Mouse (Mus musculus) R1 (cell line): ENCODE results near the gene Sugct.

Source experiments
- DNase-seq: peaks from one replicate; pipeline ENCODE4 v3.0.0-alpha.2; 2018; ENCODE audit warnings: low read depth, low spot score

Gene Sugct

GRCm38 (mm10) chr13:17694911-17695699 is at the start of gene Sugct, which contains the start of gene Mplkip:
TSS of gene Sugct (minus strand) at chr13:17695553.
TSS of gene Mplkip (plus strand) at chr13:17695192.
- peak; percentile 100 for DNase-seq

- no peak for DNase-seq
These were observed 33.4 kb upstream of the Sugct start for GRCm38 (mm10) chr13:17728798-17729197.

DNA sequence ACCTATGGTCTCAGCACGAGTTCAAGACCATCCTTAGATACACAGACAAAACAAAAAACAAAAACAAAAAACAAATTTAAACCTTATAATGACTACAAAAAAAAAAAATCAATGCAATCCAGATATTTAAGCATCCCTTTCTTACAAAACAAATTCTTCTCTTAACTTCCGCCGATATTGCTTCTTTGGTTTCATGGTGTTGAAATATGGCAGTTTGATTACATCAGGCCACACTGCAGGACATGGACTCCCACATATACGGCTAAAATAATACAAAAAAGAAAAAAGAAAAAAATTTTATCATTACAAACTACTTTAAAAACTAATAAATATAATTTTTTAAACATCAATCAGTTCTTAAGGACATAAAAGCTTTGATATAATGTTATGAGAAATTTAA is 32.6 kb upstream of the Sugct start:
- DNase-seq: no peak

DNA sequence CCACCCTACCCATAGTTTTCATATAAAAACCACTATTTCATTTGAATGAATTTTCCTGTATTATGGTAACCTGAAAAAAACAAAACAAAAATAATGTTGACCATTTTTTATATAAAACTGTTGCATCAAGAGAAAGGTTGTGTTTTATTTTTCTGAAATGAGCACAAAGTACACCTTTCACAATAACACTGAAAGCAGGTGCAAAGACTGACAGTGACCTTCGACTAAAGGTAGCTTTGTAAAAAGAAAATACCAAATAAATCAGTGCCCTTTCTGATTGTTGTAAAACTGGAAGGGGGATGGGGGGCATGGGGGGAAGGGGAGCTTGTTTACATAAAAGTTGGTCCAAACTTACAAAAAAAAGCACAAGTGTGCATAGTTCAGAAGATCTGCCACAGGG is 22.0 kb upstream of the Sugct start:
- no peak for DNase-seq

DNA sequence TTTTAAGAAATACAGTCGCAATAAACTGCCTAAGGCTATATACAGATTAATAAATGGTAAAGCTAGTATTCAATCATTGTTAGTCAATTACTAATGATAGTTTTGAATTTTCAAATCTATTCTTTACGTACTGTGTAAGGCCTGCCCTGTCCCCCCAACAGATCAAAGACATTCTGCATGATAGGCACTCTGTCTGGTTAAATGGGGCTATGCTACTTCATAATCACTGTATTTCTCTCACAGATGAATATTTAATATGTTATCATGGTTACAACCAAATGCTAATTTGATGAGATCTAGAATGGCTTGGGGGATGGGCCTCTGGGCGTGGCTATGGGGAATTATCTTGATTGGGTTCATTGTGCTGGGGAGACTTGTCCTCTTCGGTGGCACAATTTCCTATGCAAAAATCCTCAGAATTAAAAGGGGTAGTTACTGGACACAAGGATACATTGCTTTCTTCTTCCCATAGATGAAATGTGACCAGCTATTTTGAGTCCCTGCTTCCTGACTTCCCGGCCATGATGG is 13.5 kb upstream of the Sugct start:
- no peak for DNase-seq

DNA sequence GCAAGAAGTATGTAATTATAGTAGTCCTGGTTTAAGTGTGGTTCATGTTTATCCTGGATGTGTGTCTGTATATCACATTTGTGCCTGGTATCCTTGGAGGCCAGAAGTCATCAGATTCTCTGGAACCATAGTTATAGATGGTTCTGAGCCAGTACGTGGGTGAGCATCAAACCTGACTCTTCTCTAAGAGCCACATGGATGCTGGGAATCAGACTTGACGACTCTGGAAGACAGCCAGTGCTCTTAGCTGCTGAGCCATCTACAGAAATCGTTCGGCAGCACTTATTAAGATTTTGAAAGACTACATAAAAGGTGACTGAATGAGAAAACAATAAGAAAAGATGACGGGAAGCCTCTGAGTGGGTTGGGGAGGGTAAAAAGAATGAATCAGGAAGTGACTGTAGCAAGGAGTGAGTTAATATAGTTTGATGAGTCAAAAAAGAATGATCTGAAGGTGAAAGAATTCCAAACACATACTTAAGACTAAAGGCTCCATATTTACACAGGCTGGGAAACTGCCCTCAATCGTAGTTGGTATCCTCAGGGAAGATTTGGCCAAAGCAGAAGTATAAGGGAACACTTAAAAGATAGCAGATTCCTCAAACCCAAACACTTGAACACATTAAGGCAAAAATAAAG is 10.0 kb upstream of the Sugct start:
- DNase-seq: no peak

GRCm38 (mm10) chr13:17702311-17702710 is 7.0 kb upstream of the Sugct start:
- DNase-seq: no peak

DNA sequence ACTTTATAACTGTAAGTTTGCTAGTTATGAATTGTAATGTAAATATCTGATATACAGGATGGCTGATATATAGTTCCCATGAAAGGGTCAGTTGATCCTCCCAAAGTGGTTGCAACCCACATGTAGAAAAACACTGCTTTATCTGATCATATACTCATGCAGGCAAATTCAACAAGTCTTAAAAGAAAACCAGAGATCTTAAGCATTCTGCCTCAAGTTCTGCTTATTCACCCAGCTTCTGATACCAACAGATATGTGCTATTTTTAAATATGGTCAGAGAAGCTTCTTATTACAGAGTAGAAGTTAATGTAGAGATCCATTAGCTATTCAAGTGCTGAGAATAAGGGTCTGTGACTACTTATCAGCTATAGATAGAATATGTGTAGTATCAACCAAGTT is 6.0 kb upstream of the Sugct start:
- DNase-seq: no peak

- DNase-seq: peak; percentile 85
These were observed 4.8 kb upstream of the Sugct start for GRCm38 (mm10) chr13:17700090-17700715.

DNA sequence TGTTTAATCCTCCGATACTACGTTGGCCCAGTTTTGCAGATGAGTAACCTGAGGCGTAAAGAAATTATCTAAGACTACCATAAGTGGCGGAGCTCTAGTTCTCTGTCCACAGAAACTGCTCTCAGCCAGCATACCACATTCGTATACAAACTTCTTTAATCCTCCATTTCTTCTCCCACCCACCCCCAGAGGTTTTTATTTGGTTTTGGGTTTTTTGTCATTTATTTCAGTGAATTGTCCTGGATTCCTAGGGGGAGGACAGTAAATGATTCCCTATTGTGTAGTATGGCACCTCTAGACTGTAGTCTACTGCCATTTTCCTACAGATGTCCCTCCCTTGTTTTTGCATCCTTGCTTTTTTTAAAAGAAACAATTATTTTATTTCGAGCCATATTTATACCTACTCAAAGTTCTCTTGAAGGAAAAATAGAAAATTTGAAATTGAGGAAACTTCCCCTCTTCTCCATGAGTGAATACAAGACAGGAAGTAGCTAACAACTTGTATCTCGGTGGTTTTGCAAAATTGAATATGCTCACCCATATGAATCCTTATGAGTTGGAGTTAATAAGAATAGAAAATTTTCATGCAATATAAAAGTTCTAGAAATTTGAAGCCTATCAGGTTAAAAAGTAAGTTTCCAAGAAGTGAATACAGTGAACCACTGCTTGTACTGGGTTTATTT is 686 bp upstream of the Sugct start:
- no peak for DNase-seq

DNA sequence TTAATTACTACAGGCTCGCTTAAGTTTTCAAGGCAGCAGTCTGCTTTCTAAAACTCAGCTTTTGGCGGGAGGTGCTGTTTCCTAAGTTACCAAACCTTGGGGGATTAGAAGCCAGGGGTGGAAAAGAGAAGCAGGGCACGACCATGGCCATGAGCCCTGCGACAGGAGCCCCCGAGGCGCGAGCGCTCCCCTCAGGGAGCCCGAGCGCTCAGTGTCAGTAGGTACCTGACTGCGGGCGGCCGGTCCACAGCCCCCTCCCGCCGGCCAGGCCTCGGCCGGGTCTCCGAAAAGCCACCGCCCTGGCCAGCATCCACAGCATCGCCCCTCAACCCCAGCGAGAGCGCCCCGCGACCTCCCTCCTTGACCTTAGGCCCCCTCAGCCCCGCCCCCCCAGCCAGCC is 939 bp downstream of the Sugct start:
- peak; percentile 64 for DNase-seq

- DNase-seq: peak; percentile 14
These were observed 1.5 kb downstream of the Sugct start for GRCm38 (mm10) chr13:17693816-17694215.

GRCm38 (mm10) chr13:17691436-17691835 is 3.9 kb downstream of the Sugct start:
- no peak for DNase-seq

DNA sequence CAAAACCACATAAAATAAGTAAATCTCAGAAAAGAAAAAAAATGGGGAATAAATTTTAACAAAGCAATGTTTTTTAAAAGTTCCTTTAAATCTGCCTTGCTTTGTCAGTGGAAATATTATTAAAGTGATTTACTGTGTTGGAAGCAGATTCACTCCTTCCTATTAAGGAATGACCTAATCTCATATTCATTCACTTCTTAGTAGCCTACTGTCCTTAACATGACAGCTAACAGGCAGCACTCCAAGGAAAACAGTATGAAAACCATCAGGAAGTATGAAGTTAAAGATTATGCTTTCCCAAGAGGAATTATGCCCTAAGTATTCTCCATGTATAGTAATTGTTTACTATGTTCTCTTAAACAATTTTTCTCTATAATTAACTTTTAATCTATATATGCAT is 4.7 kb downstream of the Sugct start:
- no peak for DNase-seq

DNA sequence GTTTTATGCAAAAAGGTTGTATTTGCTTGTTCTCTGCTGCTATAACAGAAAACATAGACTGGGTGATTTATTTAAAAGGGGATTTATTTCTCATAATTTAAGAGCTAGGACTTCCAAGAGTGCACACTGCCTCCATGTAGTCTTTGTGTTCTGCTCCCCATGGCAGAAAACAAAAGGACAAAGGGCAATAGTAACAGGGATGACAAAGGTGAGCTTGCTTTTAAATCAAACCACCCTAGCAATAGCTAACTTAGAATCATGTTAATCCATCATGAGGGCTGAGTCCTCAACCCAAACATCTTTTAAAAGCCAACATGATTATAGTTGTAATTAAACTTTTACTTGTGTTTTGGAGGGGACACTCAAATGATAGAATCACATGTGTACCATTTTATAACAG is 5.9 kb downstream of the Sugct start:
- no peak for DNase-seq

GRCm38 (mm10) chr13:17671122-17671521 is 24.2 kb downstream of the Sugct start:
- DNase-seq: no peak

GRCm38 (mm10) chr13:17667380-17667779 is 28.0 kb downstream of the Sugct start:
- no peak for DNase-seq

GRCm38 (mm10) chr13:17642294-17642693 is 53.1 kb downstream of the Sugct start:
- peak; percentile 43 for DNase-seq

DNA sequence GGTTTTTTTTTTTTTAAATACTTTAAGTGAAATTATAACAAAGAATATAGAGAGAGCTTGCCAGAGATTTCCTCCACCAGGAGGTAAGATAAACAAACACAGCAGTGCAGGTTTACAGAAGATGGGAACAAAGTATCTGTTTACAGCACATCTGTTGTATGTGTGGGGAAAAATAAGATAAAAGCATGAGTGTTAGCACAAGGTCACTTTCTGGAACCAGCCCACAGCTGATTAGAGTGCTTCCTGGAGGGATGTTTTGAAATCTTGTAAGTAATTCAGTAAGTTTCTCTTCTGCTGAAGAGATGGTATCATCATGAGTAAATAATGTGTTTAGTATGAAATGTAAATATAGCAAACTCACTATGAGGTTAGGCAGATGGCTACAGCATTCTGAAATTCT is 57.3 kb downstream of the Sugct start:
- no peak for DNase-seq

GRCm38 (mm10) chr13:17627108-17627507 is 68.2 kb downstream of the Sugct start:
- no peak for DNase-seq

DNA sequence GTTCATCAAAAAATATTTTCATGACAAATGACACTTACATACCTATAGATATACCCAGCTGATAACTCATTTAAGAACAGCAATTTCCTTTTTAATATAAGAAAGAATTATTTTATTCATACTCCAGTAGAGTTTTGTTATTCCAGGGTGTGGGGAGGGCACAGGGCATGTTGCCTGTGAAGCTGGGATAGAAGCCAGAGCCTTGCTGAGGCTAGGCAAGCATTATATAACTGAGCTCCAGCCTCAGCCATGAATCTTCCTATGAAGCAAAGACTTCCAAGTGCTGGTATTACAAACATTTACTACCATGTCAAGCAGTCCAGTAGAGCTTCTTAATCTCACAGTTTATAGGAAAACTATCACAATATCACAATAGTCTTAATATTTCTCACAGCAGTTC is 70.4 kb downstream of the Sugct start:
- no peak for DNase-seq

- DNase-seq: no peak
These were observed 89.1 kb downstream of the Sugct start for GRCm38 (mm10) chr13:17606217-17606616.
